Mouse (Mus musculus) liver, embryonic 12.5 days (tissue): ENCODE measurements around the gene Sept9. TPM values are rescaled to one million over a fixed set of nuclear protein-coding genes. Genes with fewer than 3 reads are reported as not detected.
"Not testable (repeated sequence)": the region's sequence is repeated elsewhere in the genome, so short reads cannot be mapped to it uniquely, and the experiment has no call there.

Experiments
- ATAC-seq: fragments of 200-750 bp; cut with Nextera tagmentation; 2 replicates; pipeline ENCODE4 v1.8.0; 2017; ENCODE audit warnings: moderate number of reproducible peaks, mild to moderate bottlenecking, moderate library complexity
- H3K27ac ChIP-seq: fragments of 300-500 bp; sonication (generic); 2 replicates; pipeline ENCODE4 v1.5.1; 2016; ENCODE audit warnings: mild to moderate bottlenecking
- H3K27me3 ChIP-seq: fragments of 300-500 bp; sonication (generic); replicated peaks from 2 replicates; pipeline ENCODE4 v1.6.1; 2016; ENCODE audit warnings: mild to moderate bottlenecking, moderate library complexity
- H3K36me3 ChIP-seq: fragments of 300-500 bp; sonication (generic); 2 replicates; pipeline ENCODE4 v1.6.1; 2016; ENCODE audit warnings: mild to moderate bottlenecking, moderate library complexity
- H3K4me1 ChIP-seq: fragments of 300-500 bp; sonication (generic); 2 replicates; pipeline ENCODE4 v1.6.1; 2016
- H3K4me2 ChIP-seq: fragments of 300-500 bp; sonication (generic); 2 replicates; pipeline ENCODE4 v1.6.1; 2016; ENCODE audit warnings: mild to moderate bottlenecking, moderate library complexity
- H3K4me3 ChIP-seq: fragments of 300-500 bp; sonication (generic); 2 replicates; pipeline ENCODE4 v1.5.1; 2016; ENCODE audit warnings: mild to moderate bottlenecking, moderate library complexity
- H3K9ac ChIP-seq: fragments of 300-500 bp; sonication (generic); 2 replicates; pipeline ENCODE4 v1.6.1; 2016; ENCODE audit warnings: mild to moderate bottlenecking, moderate library complexity
- H3K9me3 ChIP-seq: fragments of 300-500 bp; sonication (generic); replicated peaks from 2 replicates; pipeline ENCODE4 v1.6.1; 2016; ENCODE audit warnings: mild to moderate bottlenecking, moderate library complexity
- WGBS: fragments of 180-500 bp; shearing (Covaris S2); methylation state at CpG from one replicate; pipeline ENCODE4 v1.1.7; 2016; ENCODE audit not compliant: insufficient replicate concordance; 5-methylcytosine and 5-hydroxymethylcytosine counted together
- polyA plus RNA-seq: library from polyadenylated mRNA; unstranded; fragments of >200 nt; fragmentation: Nextera tagmentation; extraction: Ambion mirVana; gene quantifications from 2 replicates; pipeline ENCODE4 v1.2.1, GENCODE M21; 2016

The Sept9 gene
- polyA plus RNA-seq, 1 experiment from 2014 or later, result 72.0 TPM

DNA sequence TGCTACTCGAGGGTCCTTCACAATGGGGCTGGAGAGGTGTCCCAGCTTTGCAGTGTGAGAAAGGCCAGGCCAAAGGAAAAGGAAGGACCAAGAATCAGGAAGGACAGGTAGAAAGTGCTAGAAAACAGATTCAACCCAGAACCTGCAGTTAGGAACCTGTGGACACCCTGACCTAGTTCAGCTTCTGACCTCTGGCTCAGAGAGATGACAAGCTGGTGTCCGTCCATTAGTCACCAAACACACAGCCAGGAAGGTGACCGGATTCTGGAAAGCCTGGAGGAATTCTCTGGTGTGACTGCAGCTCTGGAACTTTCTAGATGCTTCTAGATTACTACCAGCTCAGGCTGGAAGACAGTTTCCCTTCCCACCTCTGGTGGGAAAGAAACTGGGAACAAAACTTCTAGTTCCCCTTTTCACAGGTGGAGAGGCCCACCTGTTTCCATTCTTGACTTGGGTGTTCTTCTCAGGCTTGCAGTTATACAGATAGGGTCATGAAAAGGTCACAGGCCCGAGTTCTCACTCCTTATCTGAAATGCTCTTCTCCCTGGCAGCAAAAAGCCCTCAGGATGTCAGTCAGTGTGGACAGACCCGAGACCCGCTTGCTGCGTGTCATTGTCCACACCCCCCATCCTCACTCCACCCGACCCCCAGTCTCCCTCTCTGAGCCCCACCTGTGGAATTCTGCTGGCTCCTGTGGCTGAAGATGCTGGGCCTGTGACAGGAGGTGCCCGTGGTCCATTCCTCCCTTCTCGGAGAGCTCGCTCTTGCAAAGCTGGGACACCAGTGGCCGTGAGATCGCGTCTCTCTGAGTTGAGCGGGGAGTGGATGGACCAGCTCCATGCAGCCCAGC lies 123.5 kb downstream of the Sept9 start:
- no peak overlapping the region for H3K27ac ChIP-seq
- ATAC-seq, result no peak
- H3K4me3 ChIP-seq, result no peak overlapping the region

DNA sequence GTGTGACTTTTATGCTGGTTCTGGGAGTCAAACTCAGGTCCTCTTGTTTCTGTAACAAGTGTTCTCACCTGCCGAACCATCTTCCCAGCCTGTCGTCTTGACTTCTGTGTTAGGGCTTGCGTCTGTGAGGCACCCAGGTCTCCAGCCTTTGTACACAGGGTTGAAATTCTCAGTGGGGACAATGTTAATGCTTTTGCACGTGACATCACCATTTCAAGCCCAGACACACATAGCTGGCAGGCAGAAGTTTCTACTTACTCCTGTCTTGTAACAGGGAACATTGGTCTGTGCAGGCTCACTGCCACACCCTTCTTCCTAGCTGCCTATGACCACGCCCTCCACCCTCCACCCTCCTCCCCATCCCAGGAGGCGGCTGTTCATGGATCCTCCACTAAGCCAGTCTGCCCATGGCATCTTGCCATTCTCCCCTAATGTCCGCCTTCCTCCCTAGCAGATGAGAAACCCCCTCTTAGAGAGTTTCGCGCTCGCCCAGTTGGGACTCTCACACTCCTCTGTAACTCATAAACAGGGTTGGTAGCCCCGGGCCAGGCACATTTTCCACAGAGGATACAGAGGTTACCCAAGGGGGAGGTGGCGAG lies 124.6 kb downstream of the Sept9 start:
- H3K4me3 ChIP-seq, result no peak overlapping the region
- no peaks in the 10 kb centered on the region for H3K27me3 ChIP-seq
- no peaks in the 10 kb centered on the region for H3K9me3 ChIP-seq
- H3K9ac ChIP-seq, result no peak overlapping the region
- H3K4me2 ChIP-seq, result no peak overlapping the region
- 0 out of 2 replicates have a peak overlapping the region, but pooled peaks have one; percentile 62 for H3K27ac ChIP-seq
- no peak for ATAC-seq
- 61% methylated on average over 12 of the region's 12 CpGs for WGBS
- H3K4me1 ChIP-seq, result peaks cover 95% of the 10 kb centered on the region
- H3K36me3 ChIP-seq, result no peaks in the 10 kb centered on the region

More for the DNA sequence above, 123.5 kb downstream of the Sept9 start:
- WGBS, result 58% methylated on average over 15 of the region's 15 CpGs
- no peaks in the 10 kb centered on the region for H3K27me3 ChIP-seq
- no peaks in the 10 kb centered on the region for H3K36me3 ChIP-seq
- H3K9me3 ChIP-seq, result no peaks in the 10 kb centered on the region
- peaks cover 100% of the 10 kb centered on the region for H3K4me1 ChIP-seq
- H3K4me2 ChIP-seq, result no peak overlapping the region
- H3K9ac ChIP-seq, result no peak overlapping the region

DNA sequence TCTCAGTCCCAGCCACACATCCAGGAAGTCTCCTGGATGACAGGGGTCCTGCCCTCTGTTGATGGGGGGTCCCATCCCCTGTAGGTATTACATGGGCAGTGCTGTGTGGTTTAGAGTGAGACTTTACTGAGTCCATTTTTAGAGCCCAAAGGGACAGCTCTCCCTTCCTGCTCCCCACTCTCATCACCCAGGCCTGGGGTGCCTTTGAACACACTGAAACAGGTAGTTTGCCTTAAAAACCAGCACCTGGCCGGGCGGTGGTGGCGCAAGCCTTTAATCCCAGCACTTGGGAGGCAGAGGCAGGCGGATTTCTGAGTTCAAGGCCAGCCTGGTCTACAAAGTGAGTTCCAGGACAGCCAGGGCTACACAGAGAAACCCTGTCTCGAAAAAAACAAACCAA lies 125.3 kb downstream of the Sept9 start:
- H3K36me3 ChIP-seq, ATAC-seq, H3K4me3 ChIP-seq, H3K4me2 ChIP-seq, H3K9me3 ChIP-seq, H3K9ac ChIP-seq, H3K27me3 ChIP-seq: not testable (repeated sequence)
- peak overlapping the region; percentile 62; the same call in 1 of the 2 replicates for H3K27ac ChIP-seq
- H3K4me1 ChIP-seq, result peaks cover 95% of the 10 kb centered on the region
- 78% methylated on average over 5 of the region's 5 CpGs for WGBS

DNA sequence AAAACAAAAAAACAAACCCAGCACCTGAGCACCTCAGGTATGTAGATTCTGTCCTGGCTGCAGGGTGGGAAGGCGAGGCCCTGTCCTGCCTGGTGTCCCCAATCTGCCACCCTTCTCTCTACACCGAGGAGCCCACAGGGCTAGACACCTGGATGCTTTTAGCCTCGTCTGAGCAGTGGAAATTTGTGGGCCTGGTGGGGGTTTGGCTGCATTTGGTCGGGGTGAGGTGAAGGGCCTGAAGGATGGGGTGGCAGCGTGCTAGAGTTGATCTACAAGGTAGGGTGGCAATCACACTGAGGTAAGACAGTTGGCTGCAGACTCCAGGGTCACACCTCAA lies 125.6 kb downstream of the Sept9 start:
- H3K9ac ChIP-seq, result no peak overlapping the region
- H3K4me2 ChIP-seq, result peak overlapping the region; percentile 41; the same call in 1 of the 2 replicates
- no peaks in the 10 kb centered on the region for H3K36me3 ChIP-seq
- peaks cover 95% of the 10 kb centered on the region for H3K4me1 ChIP-seq
- H3K4me3 ChIP-seq, result no peak overlapping the region
- 48% methylated on average over 5 of the region's 5 CpGs for WGBS
- no peaks in the 10 kb centered on the region for H3K9me3 ChIP-seq
- H3K27me3 ChIP-seq, result no peaks in the 10 kb centered on the region
- ATAC-seq, result 0 out of 2 replicates have a peak, but pooled peaks have one; percentile 14
- peak overlapping the region; percentile 62 for H3K27ac ChIP-seq

DNA sequence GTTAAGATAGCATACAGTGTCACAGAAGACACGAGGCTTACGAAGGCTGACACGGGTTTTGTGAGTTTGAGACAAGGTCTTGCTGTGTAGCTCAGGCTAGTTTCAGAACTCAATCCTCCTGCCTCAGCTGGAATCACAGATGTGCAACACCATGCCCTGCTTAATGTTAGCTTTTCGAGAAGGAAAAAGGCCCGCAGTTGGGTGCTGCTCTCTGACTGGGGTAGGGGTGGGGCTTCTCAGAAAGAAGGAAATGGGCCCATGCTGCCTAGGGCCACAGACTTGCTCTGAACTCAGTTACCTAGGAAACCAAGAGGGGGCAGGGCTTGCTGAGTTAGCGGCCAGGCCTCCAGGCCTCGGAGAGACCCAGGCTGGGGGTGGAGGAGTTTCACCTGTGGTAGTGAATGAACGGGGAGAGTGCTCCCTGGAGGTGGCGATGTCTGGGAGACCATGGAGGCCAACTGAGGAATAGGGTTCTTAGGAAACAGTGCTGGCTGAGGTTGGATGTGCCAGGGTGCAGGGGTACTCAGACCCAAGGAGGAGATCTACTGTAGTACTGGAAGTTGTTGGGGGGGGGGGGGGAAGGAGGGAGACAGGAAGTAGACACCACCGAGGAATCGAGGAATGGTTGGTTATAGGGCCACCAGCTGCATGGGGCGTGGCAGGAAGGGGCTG lies 126.1 kb downstream of the Sept9 start:
- Histone ChIP-seq H3K4me1 (peaks cover 95% of the 10 kb centered on the region), H3K36me3 (no peaks in the 10 kb centered on the region), H3K9me3 (no peaks in the 10 kb centered on the region), H3K4me2 (peak overlapping the region; percentile 41), H3K9ac (no peak overlapping the region), H3K4me3 (no peak overlapping the region), H3K27me3 (no peaks in the 10 kb centered on the region), H3K27ac (peak overlapping the region; percentile 62)
- ATAC-seq, result peak; percentile 65
- WGBS, result 10% methylated on average over 12 of the region's 12 CpGs

DNA sequence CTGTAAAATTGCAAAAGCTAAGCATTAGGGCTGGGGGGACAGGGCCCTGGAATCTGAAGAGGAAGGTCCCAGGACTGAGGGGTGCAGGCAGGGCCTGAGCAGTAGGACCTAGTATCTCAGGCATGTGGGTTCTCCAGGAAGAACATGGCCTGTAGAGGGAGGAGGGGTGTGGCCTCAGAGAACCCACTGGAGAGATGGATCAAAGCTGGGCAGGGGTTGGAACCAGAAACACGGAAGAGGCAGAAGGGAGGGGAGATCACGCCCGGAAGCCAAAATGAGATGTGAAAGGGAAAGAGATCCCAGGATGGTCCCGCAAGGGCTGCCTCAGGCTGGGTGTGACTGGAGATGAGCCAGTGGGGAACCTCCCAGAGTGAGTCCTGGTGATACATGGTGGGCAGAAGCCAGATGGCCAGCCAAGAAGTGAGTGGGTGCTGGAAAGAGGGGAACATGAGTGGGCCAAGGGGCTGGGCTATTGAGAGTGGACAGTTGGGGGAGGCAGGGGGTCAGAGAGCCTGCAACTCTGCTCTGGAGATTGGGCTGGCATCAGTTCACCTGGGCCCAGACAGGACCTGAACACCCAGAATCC lies 126.8 kb downstream of the Sept9 start:
- H3K4me1 ChIP-seq, result peaks cover 95% of the 10 kb centered on the region
- no peaks in the 10 kb centered on the region for H3K27me3 ChIP-seq
- H3K4me3 ChIP-seq, result no peak overlapping the region
- ATAC-seq, result no peak
- no peaks in the 10 kb centered on the region for H3K36me3 ChIP-seq
- no peak overlapping the region; the same call in 1 of the 2 replicates for H3K9ac ChIP-seq
- WGBS, result 25% methylated on average over 4 of the region's 4 CpGs
- H3K27ac ChIP-seq, result peak overlapping the region; percentile 62
- peak overlapping the region; percentile 41 for H3K4me2 ChIP-seq
- no peaks in the 10 kb centered on the region for H3K9me3 ChIP-seq

DNA sequence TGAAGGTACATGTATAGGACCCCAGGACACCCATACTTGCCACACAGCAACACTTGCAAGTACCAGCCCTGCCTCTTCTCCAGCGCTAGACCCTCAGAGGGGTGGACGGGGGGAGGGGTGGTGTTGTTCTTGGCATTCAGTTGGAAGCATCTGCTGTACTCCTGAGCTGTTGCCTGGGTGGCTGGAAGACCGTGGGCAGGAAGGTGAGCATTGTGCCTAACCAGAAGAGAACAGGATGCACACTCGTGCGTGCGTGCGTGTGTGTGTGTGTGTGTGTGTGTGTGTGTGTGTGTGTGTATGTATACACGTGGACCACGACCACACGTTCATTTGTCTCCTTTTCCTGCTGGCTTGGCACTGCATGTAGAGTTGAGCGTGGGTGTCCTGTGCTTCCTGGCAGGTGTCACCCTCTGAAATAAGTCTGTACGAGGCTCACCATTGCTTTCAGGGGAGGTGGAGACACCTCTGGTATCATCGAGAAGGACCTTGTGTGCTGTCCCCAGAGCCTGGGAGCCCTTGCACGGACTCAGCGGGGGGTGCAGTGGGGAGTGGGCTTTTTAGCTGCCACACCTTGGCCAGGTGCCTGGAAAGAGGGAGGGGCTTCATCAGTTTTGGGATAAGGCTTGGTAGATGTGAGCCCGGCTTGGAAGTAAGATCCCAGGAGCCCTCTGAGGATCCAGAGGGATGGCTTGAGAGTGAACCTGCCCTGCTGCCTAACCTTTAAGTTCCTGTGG lies 127.6 kb downstream of the Sept9 start:
- no peak overlapping the region for H3K4me3 ChIP-seq
- H3K27ac ChIP-seq, result no peak overlapping the region
- no peaks in the 10 kb centered on the region for H3K9me3 ChIP-seq
- H3K4me1 ChIP-seq, result peaks cover 95% of the 10 kb centered on the region
- ATAC-seq, result no peak
- H3K36me3 ChIP-seq, result no peaks in the 10 kb centered on the region
- no peaks in the 10 kb centered on the region; the same call in 1 of the 2 replicates for H3K27me3 ChIP-seq
- no peak overlapping the region for H3K9ac ChIP-seq
- H3K4me2 ChIP-seq, result peak overlapping the region; percentile 41; the same call in 1 of the 2 replicates
- WGBS, result 53% methylated on average over 16 of the region's 16 CpGs

DNA sequence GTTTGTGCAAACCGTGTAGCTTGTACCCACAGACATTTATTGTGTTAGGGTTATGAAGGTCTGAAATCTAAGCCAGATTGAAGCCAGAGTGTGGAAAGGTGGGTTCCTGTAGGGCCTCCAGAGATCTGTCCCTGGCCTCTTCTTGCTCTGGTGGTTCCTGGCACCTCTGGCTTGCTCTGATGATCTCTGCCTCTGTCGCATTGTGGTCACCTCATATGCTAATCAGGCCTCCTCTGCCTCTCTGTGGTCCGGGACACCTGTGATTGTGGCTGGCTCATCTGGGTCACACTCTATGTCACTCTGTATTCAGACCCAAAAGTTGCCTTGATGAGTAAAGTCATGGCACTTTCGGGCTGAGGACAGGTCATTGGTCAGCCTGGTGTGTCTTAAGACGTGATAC lies 128.2 kb downstream of the Sept9 start:
- no peaks in the 10 kb centered on the region for H3K36me3 ChIP-seq
- no peaks in the 10 kb centered on the region; the same call in 1 of the 2 replicates for H3K27me3 ChIP-seq
- H3K4me3 ChIP-seq, result no peak overlapping the region
- no peaks in the 10 kb centered on the region for H3K9me3 ChIP-seq
- no peak overlapping the region; the same call in 1 of the 2 replicates for H3K27ac ChIP-seq
- H3K4me1 ChIP-seq, result peaks cover 95% of the 10 kb centered on the region
- 39% methylated on average over 5 of the region's 5 CpGs for WGBS
- H3K4me2 ChIP-seq, result no peak overlapping the region
- no peak overlapping the region for H3K9ac ChIP-seq
- ATAC-seq, result no peak

DNA sequence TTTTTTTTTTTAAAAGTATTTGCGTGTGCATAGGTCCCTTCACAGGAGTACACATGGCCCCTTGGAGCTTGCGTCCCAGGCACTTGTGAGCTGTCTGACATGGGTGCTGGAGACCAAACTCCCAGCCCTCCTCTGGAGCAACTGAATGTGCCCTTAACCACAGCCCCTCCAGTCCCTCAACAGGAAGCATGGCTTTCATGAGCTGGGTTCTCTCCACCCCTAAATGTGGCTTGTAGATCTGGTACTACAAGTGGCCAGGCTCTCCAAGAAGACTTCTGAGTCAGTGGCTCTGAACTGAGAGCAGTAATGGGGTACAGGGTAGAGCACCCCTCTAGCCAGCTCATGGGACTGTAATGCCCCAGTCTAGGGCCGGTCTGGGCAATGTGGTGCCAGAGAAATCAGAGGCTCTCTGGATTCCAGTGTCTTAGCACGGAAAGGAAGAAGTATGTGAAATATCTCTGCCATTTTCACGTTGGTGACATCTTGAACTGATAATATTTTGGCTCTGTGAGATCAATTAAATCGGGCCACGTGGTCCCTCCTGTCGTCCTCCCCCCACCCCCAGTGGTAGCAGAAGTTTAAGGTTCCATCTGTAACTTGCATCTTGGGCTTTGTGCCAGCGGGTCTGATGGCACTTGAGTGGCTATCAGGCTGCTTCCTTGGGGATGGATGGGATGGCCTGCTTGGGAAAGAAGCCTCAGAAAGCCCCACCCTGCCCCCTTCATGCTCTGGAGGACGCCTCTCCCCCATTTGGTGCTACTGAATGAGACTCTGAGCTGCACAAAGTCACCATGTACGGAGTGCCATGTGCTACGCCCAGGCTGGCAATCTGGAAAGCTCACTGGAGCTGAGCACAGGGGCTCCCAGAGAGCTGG lies 130.9 kb downstream of the Sept9 start:
- H3K4me1 ChIP-seq, result peaks cover 95% of the 10 kb centered on the region
- no peak overlapping the region; the same call in 1 of the 2 replicates for H3K9ac ChIP-seq
- 32% methylated on average over 12 of the region's 12 CpGs for WGBS
- peak overlapping the region; percentile 80 for H3K4me2 ChIP-seq
- no peaks in the 10 kb centered on the region for H3K36me3 ChIP-seq
- H3K27me3 ChIP-seq, result no peaks in the 10 kb centered on the region; the same call in 1 of the 2 replicates
- ATAC-seq, result 0 out of 2 replicates have a peak, but pooled peaks have one; percentile 1
- no peak overlapping the region for H3K4me3 ChIP-seq
- H3K9me3 ChIP-seq, result no peaks in the 10 kb centered on the region
- peak overlapping the region; percentile 80 for H3K27ac ChIP-seq

DNA sequence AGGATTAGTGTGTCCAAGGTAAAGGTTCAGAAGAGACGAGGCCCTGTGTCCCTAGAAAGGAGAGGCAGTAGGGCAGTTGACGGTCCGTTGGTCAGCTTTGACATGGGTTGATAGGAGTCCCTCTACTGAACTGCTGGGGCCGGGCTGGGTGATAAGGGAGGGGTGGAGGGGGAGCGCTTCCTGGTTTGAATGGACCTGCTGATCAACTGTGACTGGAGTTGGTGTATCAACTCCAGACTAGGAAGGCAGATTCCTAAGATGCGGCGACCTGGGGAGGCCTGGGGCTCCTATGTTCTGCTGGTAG lies 131.4 kb downstream of the Sept9 start:
- Histone ChIP-seq H3K4me1 (peaks cover 95% of the 10 kb centered on the region), H3K36me3 (no peaks in the 10 kb centered on the region), H3K4me2 (peak overlapping the region; percentile 80), H3K27me3 (no peaks in the 10 kb centered on the region; the same call in 1 of the 2 replicates), H3K27ac (peak overlapping the region; percentile 80), H3K9ac (no peak overlapping the region; the same call in 1 of the 2 replicates), H3K9me3 (no peaks in the 10 kb centered on the region), H3K4me3 (peak overlapping the region; percentile 62)
- WGBS, result 3% methylated on average over 7 of the region's 7 CpGs
- peak; percentile 31; the same call in 1 of the 2 replicates for ATAC-seq
